Mouse (Mus musculus) intestine, embryonic 14.5 days (tissue): ENCODE results near the gene Kif4. TPM values are rescaled to one million over a fixed set of nuclear protein-coding genes. Genes with fewer than 3 reads are reported as not detected.

Experiments
- ATAC-seq: fragments of 200-750 bp; cut with Nextera tagmentation; replicated peaks from 2 replicates; pipeline ENCODE4 v1.8.0; 2017; ENCODE audit warnings: low read depth, moderate number of reproducible peaks, moderate TSS enrichment, moderate library complexity; ENCODE audit not compliant: low FRiP score, low TSS enrichment
- DNase-seq: peaks from one replicate; pipeline ENCODE4 v3.0.0-alpha.2; 2018; ENCODE audit warnings: low spot score
- H3K27ac ChIP-seq: fragments of 300-500 bp; sonication (generic); 2 replicates; pipeline ENCODE4 v1.5.1; 2014; ENCODE audit warnings: low read depth, mild to moderate bottlenecking, control low read depth
- H3K27me3 ChIP-seq: fragments of 300-500 bp; sonication (generic); replicated peaks from 2 replicates; pipeline ENCODE4 v1.6.1; 2014; ENCODE audit warnings: low read length, control low read depth; ENCODE audit not compliant: control insufficient read depth, insufficient read depth
- H3K36me3 ChIP-seq: fragments of 300-500 bp; sonication (generic); 2 replicates; pipeline ENCODE4 v1.6.1; 2014; ENCODE audit warnings: low read length, control low read depth; ENCODE audit not compliant: control insufficient read depth, insufficient read depth
- H3K4me1 ChIP-seq: fragments of 300-500 bp; sonication (generic); replicated peaks from 2 replicates; pipeline ENCODE4 v1.6.1; 2014; ENCODE audit warnings: low read length, control low read depth, mixed read lengths; ENCODE audit not compliant: control insufficient read depth, insufficient read depth
- H3K4me2 ChIP-seq: fragments of 300-500 bp; sonication (generic); 2 replicates; pipeline ENCODE4 v1.6.1; 2014; ENCODE audit warnings: low read length
- H3K4me3 ChIP-seq: fragments of 300-500 bp; sonication (generic); 2 replicates; pipeline ENCODE4 v1.5.1; 2014; ENCODE audit warnings: low read depth, low read length, control low read depth, mixed read lengths
- H3K9ac ChIP-seq: fragments of 300-500 bp; sonication (generic); 2 replicates; pipeline ENCODE4 v1.6.1; 2014; ENCODE audit warnings: mild to moderate bottlenecking, low read length
- H3K9me3 ChIP-seq: fragments of 300-500 bp; sonication (generic); 2 replicates; pipeline ENCODE4 v1.6.1; 2016; ENCODE audit warnings: low read length, control low read depth; ENCODE audit not compliant: control insufficient read depth
- WGBS: fragments of 180-500 bp; shearing (Covaris S2); extraction: QIAGEN DNeasy Blood & Tissue Kit; methylation state at CpG from one replicate; pipeline ENCODE4 v1.1.7; 2014; 5-methylcytosine and 5-hydroxymethylcytosine counted together
- polyA plus RNA-seq: library from polyadenylated mRNA; unstranded; fragments of >200 nt; fragmentation: Nextera tagmentation; extraction: Ambion mirVana; gene quantifications from 2 replicates; pipeline ENCODE4 v1.2.1, GENCODE M21; 2014

The Kif4 gene
- polyA plus RNA-seq, 1 experiment from 2014 or later: 28.8 TPM

DNA sequence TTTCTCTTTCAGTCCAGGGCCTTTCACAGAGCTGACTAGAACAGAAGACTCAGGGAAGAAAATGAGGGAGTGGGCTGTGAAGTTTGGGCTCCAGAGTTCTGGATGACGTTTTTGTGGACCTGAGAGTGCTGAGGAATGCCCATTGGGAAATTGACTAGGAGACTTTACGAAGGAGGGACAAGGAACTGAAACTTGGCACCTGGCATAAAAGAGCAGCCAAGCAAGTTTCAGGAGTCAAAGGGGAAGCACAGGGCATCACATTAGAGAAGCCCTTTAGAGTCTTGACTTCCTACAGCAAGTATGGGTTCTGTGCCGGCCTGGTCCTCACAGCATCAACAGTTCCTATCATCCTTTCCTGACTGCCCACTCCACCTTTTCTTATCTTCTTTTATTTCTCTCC lies 149.9 kb downstream of the Kif4 start:
- 93% methylated on average over 3 of the region's 3 CpGs for WGBS
- no peak overlapping the region for H3K4me2 ChIP-seq
- no peak for ATAC-seq
- no peaks in the 10 kb centered on the region for H3K27me3 ChIP-seq
- no peak overlapping the region for H3K9ac ChIP-seq
- no peak overlapping the region for H3K4me3 ChIP-seq
- no peaks in the 10 kb centered on the region for H3K36me3 ChIP-seq
- H3K9me3 ChIP-seq: no peaks in the 10 kb centered on the region
- H3K27ac ChIP-seq: no peak overlapping the region
- no peaks in the 10 kb centered on the region; the same call in 1 of the 2 replicates for H3K4me1 ChIP-seq
- DNase-seq: no peak

DNA sequence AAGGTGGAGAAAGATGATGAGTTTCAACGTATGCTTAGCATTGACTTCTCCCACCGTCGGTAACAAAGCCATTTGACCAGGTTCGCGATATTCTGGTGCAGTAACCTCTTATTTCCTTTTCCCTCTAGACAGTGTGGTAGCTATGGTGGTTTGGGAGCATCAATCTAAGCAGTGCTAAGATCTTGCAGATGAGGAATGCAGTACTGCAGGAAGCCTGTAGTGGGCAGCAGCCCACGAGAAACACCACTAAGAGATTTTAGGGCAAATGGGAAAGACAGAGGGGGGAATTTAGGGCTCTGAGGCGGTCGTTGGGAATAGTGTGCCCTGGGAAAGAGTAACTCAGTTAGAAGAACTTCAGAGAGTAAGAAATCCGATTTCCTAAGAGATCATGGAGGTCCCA lies 151.0 kb downstream of the Kif4 start:
- Histone ChIP-seq H3K27me3 (no peaks in the 10 kb centered on the region), H3K36me3 (no peaks in the 10 kb centered on the region), H3K9ac (no peak overlapping the region), H3K4me2 (peak overlapping the region; percentile 56), H3K4me1 (no peaks in the 10 kb centered on the region; the same call in 1 of the 2 replicates), H3K27ac (peak overlapping the region; percentile 36; the same call in 1 of the 2 replicates), H3K9me3 (no peaks in the 10 kb centered on the region), H3K4me3 (peak overlapping the region; percentile 51)
- peak; percentile 25 for ATAC-seq
- WGBS: 15% methylated on average over 9 of the region's 9 CpGs
- no peak for DNase-seq

Other genes with a start within 250 kb of the Kif4 start
- not detected in 2 replicates for gene Otud6a, start 196.7 kb upstream of the Kif4 start, polyA plus RNA-seq
- gene Awat2, start 183.0 kb upstream of the Kif4 start, polyA plus RNA-seq: 0.26 and 0.59 TPM in 2 replicates
- 44.4 and 46.0 TPM in 2 replicates for gene Igbp1, start 131.4 kb upstream of the Kif4 start, polyA plus RNA-seq
- not detected in 2 replicates for gene Dgat2l6, start 100.9 kb upstream of the Kif4 start, polyA plus RNA-seq
- gene Awat1, start 53.5 kb upstream of the Kif4 start, polyA plus RNA-seq: not detected in 2 replicates
- gene P2ry4, start 30.9 kb upstream of the Kif4 start, polyA plus RNA-seq: 0.08 TPM in 1 of 2 replicates, not detected in the other
- 0.32 TPM in 1 of 2 replicates, not detected in the other for gene Arr3, start 20.2 kb upstream of the Kif4 start, polyA plus RNA-seq
- gene Pdzd11, start 831 bp downstream of the Kif4 start, polyA plus RNA-seq: 80.6 and 88.0 TPM in 2 replicates
- 0.16 and 0.31 TPM in 2 replicates for gene Gdpd2, start 104.1 kb downstream of the Kif4 start, polyA plus RNA-seq
- 7.7 and 8.4 TPM in 2 replicates for gene Dlg3, start 142.0 kb downstream of the Kif4 start, polyA plus RNA-seq